In genomic region chr10:3973589-3974070, GRCm38 (mm10) we compare ENCODE assay signal across 7 mouse cellular contexts. TPM values are rescaled to one million over a fixed set of nuclear protein-coding genes. Genes with fewer than 3 reads are reported as not detected.
DNase-seq lines count a peak whose midpoint lies in the region; ATAC-seq lines count a peak whose summit lies in the region.

No protein-coding gene starts in this region.

- H3K9me3 ChIP-seq in intestine, embryonic 16.5 days (ENCODE audit: control insufficient read depth, low read length), result no peaks in the 10 kb centered on the region
- no peaks in the 10 kb centered on the region for H3K9me3 ChIP-seq in limb, embryonic 10.5 days (replicated peaks)
- H3K9me3 ChIP-seq in midbrain, embryonic 12.5 days, result no peaks in the 10 kb centered on the region

- H3K9ac ChIP-seq in intestine, embryonic 16.5 days (ENCODE audit: low read depth, low read length), result peak overlapping the region; percentile 86
- peak overlapping the region; percentile 68 for H3K9ac ChIP-seq in midbrain, embryonic 12.5 days (replicated peaks)

- peak; percentile 86 for ATAC-seq in intestine, embryonic 16.5 days
- peak; percentile 88 for ATAC-seq in midbrain, embryonic 12.5 days (ENCODE audit: low FRiP score, low read depth)

- H3K36me3 ChIP-seq in intestine, embryonic 16.5 days (ENCODE audit: control insufficient read depth, insufficient read depth, low read length), result no peaks in the 10 kb centered on the region
- peaks cover 5% of the 10 kb centered on the region; the same call in 1 of the 2 replicates for H3K36me3 ChIP-seq in limb, embryonic 10.5 days
- no peaks in the 10 kb centered on the region for H3K36me3 ChIP-seq in midbrain, embryonic 12.5 days

- peak; percentile 84 for DNase-seq in adrenal gland, adult 8-10 months
- peak; percentile 89 for DNase-seq in embryo, embryonic 9.5 days (ENCODE audit: extremely low spot score)
- peak; percentile 82 to 89 for DNase-seq in gastrocnemius, postnatal 4 days (ENCODE audit: low spot score in 2 of 2)
- peak; percentile 89 for DNase-seq in limb, embryonic 10.5 days (ENCODE audit: low spot score)
- DNase-seq in skeletal muscle tissue, adult 2 months (ENCODE audit: low read depth, low spot score), result peak; percentile 80

- H3K4me1 ChIP-seq in intestine, embryonic 16.5 days (ENCODE audit: control insufficient read depth, insufficient read depth, low read length), result peaks cover 38% of the 10 kb centered on the region
- peaks cover 40% of the 10 kb centered on the region for H3K4me1 ChIP-seq in limb, embryonic 10.5 days
- H3K4me1 ChIP-seq in midbrain, embryonic 12.5 days, result peaks cover 8% of the 10 kb centered on the region

- H3K27ac ChIP-seq in intestine, embryonic 16.5 days (ENCODE audit: low read length), result peak overlapping the region; percentile 98
- peak overlapping the region; percentile 96 for H3K27ac ChIP-seq in limb, embryonic 10.5 days
- peak overlapping the region; percentile 83 for H3K27ac ChIP-seq in midbrain, embryonic 12.5 days (replicated peaks)

- H3K27me3 ChIP-seq in intestine, embryonic 16.5 days (replicated peaks; ENCODE audit: control insufficient read depth, insufficient read depth, low read length), result no peaks in the 10 kb centered on the region
- H3K27me3 ChIP-seq in limb, embryonic 10.5 days (ENCODE audit: low read depth, poor library complexity, severe bottlenecking), result no peaks in the 10 kb centered on the region
- H3K27me3 ChIP-seq in midbrain, embryonic 12.5 days, result no peaks in the 10 kb centered on the region

- peak overlapping the region; percentile 88 for H3K4me3 ChIP-seq in intestine, embryonic 16.5 days (ENCODE audit: low read length)
- H3K4me3 ChIP-seq in limb, embryonic 10.5 days, result peak overlapping the region; percentile 76
- H3K4me3 ChIP-seq in midbrain, embryonic 12.5 days, result peak overlapping the region; percentile 58

- WGBS in intestine, embryonic 16.5 days, result under 1% methylated on average over 38 of the region's 39 CpGs
- WGBS in limb, embryonic 10.5 days, result 1% methylated on average over 39 of the region's 39 CpGs
- under 1% methylated on average over 36 of the region's 39 CpGs for WGBS in midbrain, embryonic 12.5 days

- peak overlapping the region; percentile 85 for H3K4me2 ChIP-seq in intestine, embryonic 16.5 days (ENCODE audit: low read depth, low read length)
- H3K4me2 ChIP-seq in midbrain, embryonic 12.5 days (replicated peaks), result peak overlapping the region; percentile 78

RNA-seq across cellular contexts. Expression of gene Mthfd1l, which starts 0.7 kb away (rescaled TPM):
- total RNA-seq in adrenal gland, adult 8-10 months (2022), result 1 to 10 TPM; 4.9 to 9.2 (median 8.0) TPM
- total RNA-seq in gastrocnemius, postnatal 4 days (2021), result 10 to 100 TPM in 1 of 2 experiments, 1 to 10 TPM in 1; 9.1 to 10.1 TPM
- 17.6 and 18.4 TPM in 2 replicates for polyA plus RNA-seq in intestine, embryonic 16.5 days (2015; fragmentation: Nextera tagmentation; extraction: Ambion mirVana)
- 19.5 and 25.6 TPM in 2 replicates for polyA plus RNA-seq in limb, embryonic 10.5 days (2016; fragmentation: Nextera tagmentation; extraction: Ambion mirVana)
- polyA plus RNA-seq in midbrain, embryonic 12.5 days (2016; fragmentation: Nextera tagmentation; extraction: Ambion mirVana), result 11.4 and 11.7 TPM in 2 replicates

Comparison
In these comparisons a context has a peak if more than half of its experiments do, and no peak if none do; other contexts are left out.
1. Peak in every context shown above with its lines: DNase-seq, ATAC-seq, H3K4me3 ChIP-seq and H3K27ac ChIP-seq.